Mouse (Mus musculus) midbrain, embryonic 11.5 days (tissue): ENCODE data around the gene Piwil4. TPM values are rescaled to one million over a fixed set of nuclear protein-coding genes. Genes with fewer than 3 reads are reported as not detected.

Experiments
- ATAC-seq: fragments of 200-750 bp; cut with Nextera tagmentation; 2 replicates; pipeline ENCODE4 v1.8.0; 2017; ENCODE audit warnings: moderate TSS enrichment, moderate library complexity; ENCODE audit not compliant: low FRiP score
- DNase-seq: peaks from one replicate; pipeline ENCODE4 v3.0.0; 2015; ENCODE audit warnings: low spot score; ENCODE audit errors: missing footprints
- H3K27ac ChIP-seq: fragments of 300-500 bp; sonication (generic); 2 replicates; pipeline ENCODE4 v1.5.1; 2014; ENCODE audit warnings: low read depth, low read length
- H3K27me3 ChIP-seq: fragments of 300-500 bp; sonication (generic); 2 replicates; pipeline ENCODE4 v1.6.1; 2014; ENCODE audit warnings: mild to moderate bottlenecking, low read length, moderate library complexity, mixed read lengths; ENCODE audit not compliant: control insufficient read depth, insufficient read depth
- H3K36me3 ChIP-seq: fragments of 300-500 bp; sonication (generic); 2 replicates; pipeline ENCODE4 v1.6.1; 2014; ENCODE audit warnings: mild to moderate bottlenecking, low read length, moderate library complexity, mixed read lengths; ENCODE audit not compliant: control insufficient read depth, insufficient read depth
- H3K4me1 ChIP-seq: fragments of 300-500 bp; sonication (generic); 2 replicates; pipeline ENCODE4 v1.6.1; 2014; ENCODE audit warnings: low read length; ENCODE audit not compliant: control insufficient read depth, insufficient read depth
- H3K4me2 ChIP-seq: fragments of 300-500 bp; sonication (generic); 2 replicates; pipeline ENCODE4 v1.6.1; 2014; ENCODE audit warnings: mild to moderate bottlenecking, moderate library complexity
- H3K4me3 ChIP-seq: fragments of 300-500 bp; sonication (generic); 2 replicates; pipeline ENCODE4 v1.5.1; 2014; ENCODE audit warnings: low read depth, low read length
- H3K9ac ChIP-seq: fragments of 300-500 bp; sonication (generic); 2 replicates; pipeline ENCODE4 v1.6.1; 2014; ENCODE audit warnings: low read length
- H3K9me3 ChIP-seq: fragments of 300-500 bp; sonication (generic); 2 replicates; pipeline ENCODE4 v1.6.1; 2016; ENCODE audit warnings: low read length; ENCODE audit not compliant: control insufficient read depth
- WGBS: fragments of 180-500 bp; shearing (Covaris S2); extraction: QIAGEN DNeasy Blood & Tissue Kit; methylation state at CpG from one replicate; pipeline ENCODE4 v1.1.7; 2014; 5-methylcytosine and 5-hydroxymethylcytosine counted together
- polyA plus RNA-seq: library from polyadenylated mRNA; unstranded; fragments of >200 nt; fragmentation: Nextera tagmentation; extraction: Ambion mirVana; gene quantifications from 2 replicates; pipeline ENCODE4 v1.2.1, GENCODE M21; 2014

Piwil4 gene
- polyA plus RNA-seq, 1 experiment from 2014 or later, result 0.08 TPM

DNA sequence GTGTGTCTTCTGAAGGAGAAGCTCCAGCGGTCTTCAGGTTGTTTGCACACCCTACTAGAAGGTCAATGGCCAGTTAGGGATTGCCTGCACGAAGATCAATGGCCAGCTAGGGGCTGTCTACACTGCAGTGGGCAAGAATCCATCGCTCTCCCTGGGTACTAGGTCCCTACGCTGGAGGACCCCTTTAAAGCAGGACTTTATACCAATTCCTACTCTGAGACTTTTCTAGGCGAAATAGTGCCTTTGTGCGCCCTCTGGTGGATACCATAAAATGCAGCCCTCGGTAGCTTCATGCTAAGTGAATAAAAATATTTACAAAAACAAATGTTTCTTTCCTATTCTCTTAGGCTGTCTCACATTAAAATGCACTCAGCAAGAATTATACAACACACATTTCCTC lies 24.2 kb upstream of the Piwil4 start:
- H3K27me3 ChIP-seq, result no peaks in the 10 kb centered on the region
- WGBS, result 23% methylated on average over 7 of the region's 7 CpGs
- peak; percentile 59; the same call in 1 of the 2 replicates for ATAC-seq

DNA sequence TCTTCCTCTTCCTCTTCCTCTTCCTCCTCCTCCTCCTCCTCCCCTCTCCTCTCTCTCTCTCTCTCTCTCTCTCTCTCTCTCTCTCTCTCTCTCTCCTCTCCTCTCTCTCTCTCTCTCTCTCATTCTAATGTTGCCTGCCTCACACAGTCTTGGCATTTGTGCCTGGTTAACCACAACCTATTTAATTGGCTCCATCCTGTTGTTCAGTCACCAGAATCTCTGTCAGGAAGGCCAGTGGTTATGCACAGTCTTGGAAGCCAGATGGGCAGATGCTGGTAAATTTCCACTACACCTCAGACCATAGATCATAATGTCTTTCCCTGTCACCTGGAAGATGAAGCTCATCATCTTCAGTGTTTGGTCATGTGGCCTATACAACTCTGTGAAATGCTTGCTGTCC lies 18.7 kb upstream of the Piwil4 start:
- Histone ChIP-seq H3K27ac (no peak overlapping the region), H3K9ac (no peak overlapping the region), H3K9me3 (no peaks in the 10 kb centered on the region), H3K4me1 (no peaks in the 10 kb centered on the region), H3K36me3 (no peaks in the 10 kb centered on the region), H3K4me2 (no peak overlapping the region), H3K4me3 (no peak overlapping the region), H3K27me3 (no peaks in the 10 kb centered on the region)
- DNase-seq (no peak), ATAC-seq (no peak)

More for the DNA sequence above, 24.2 kb upstream of the Piwil4 start:
- H3K4me2 ChIP-seq, result no peak overlapping the region
- H3K4me3 ChIP-seq, result no peak overlapping the region
- H3K9ac ChIP-seq, result no peak overlapping the region
- no peaks in the 10 kb centered on the region for H3K9me3 ChIP-seq
- H3K4me1 ChIP-seq, result no peaks in the 10 kb centered on the region
- no peak overlapping the region for H3K27ac ChIP-seq
- no peaks in the 10 kb centered on the region for H3K36me3 ChIP-seq
- peak; percentile 97 for DNase-seq

DNA sequence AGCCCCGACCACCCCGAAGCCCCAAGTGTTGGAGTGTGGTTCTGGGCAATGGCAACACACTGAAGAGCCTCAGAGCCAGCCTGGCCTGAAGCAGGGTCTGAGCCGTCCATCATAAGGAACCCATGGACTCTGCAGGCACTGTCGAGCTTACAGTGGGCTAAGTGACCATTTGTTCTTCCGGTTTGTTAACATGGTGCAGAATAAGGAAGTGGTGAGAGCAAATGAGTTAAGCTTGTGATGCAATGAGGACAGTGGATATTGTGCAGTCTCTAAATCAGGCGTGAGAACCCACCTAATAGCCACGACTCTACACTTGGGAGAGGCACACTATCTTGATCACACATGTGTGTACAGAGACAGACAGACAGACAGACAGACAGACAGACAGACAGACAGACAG lies 18.1 kb upstream of the Piwil4 start:
- no peaks in the 10 kb centered on the region for H3K27me3 ChIP-seq
- H3K9ac ChIP-seq, result no peak overlapping the region
- no peak overlapping the region for H3K4me3 ChIP-seq
- ATAC-seq (no peak), DNase-seq (no peak)
- no peak overlapping the region for H3K4me2 ChIP-seq
- no peaks in the 10 kb centered on the region for H3K9me3 ChIP-seq
- no peaks in the 10 kb centered on the region for H3K36me3 ChIP-seq
- H3K4me1 ChIP-seq, result no peaks in the 10 kb centered on the region
- H3K27ac ChIP-seq, result no peak overlapping the region
- 80% methylated on average over 7 of the region's 7 CpGs for WGBS

DNA sequence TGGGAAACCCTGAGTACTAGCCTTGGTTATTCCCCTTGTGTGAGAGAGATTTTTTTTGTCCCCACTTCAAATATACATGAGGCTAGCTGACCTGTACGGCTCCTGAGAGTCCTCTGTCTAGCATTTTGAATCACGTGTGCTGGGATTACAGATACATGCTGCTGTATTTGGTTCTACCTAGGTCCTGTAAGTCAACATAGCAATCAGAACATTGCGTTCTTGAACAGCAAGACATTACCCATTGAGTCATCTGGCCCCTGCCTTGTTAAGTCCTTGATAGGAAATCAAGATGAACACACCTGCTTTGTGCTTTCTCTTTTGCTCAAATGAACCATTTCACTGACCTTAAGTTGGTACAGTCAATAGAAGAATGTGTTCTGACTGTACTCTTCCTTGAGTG lies 13.9 kb upstream of the Piwil4 start:
- no peak overlapping the region for H3K4me3 ChIP-seq
- H3K27ac ChIP-seq, result no peak overlapping the region
- ATAC-seq (no peak), DNase-seq (no peak)
- H3K4me2 ChIP-seq, result no peak overlapping the region
- no peaks in the 10 kb centered on the region for H3K36me3 ChIP-seq
- H3K9ac ChIP-seq, result no peak overlapping the region
- H3K4me1 ChIP-seq, result peaks cover 8% of the 10 kb centered on the region; the same call in 1 of the 2 replicates
- no peaks in the 10 kb centered on the region for H3K9me3 ChIP-seq
- H3K27me3 ChIP-seq, result peaks cover 15% of the 10 kb centered on the region
- WGBS, result 85% methylated on average over 3 of the region's 3 CpGs

DNA sequence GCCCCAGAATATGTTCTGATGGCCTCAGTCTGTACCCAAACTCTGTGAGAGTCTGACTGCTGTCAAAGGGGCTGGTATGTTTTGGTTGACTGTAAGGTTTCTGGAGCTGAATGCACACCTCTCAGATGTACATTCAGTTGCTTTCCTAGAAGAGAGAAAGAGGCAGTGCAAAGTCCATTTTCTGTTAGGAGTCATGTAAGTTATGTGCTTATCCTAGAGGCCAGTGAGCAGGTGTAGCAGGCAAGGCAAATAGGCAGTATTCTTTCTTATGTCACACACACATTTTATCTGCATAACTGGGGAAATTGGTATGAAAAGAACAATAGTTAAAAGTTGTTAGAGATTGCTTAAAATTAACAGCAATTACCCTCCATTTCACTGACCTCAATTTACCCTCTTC lies 13.4 kb upstream of the Piwil4 start:
- Histone ChIP-seq H3K9ac (no peak overlapping the region), H3K27me3 (peaks cover 15% of the 10 kb centered on the region), H3K36me3 (no peaks in the 10 kb centered on the region), H3K4me2 (no peak overlapping the region), H3K4me1 (peaks cover 8% of the 10 kb centered on the region; the same call in 1 of the 2 replicates), H3K27ac (no peak overlapping the region), H3K4me3 (no peak overlapping the region), H3K9me3 (no peaks in the 10 kb centered on the region)
- ATAC-seq (no peak), DNase-seq (no peak)

DNA sequence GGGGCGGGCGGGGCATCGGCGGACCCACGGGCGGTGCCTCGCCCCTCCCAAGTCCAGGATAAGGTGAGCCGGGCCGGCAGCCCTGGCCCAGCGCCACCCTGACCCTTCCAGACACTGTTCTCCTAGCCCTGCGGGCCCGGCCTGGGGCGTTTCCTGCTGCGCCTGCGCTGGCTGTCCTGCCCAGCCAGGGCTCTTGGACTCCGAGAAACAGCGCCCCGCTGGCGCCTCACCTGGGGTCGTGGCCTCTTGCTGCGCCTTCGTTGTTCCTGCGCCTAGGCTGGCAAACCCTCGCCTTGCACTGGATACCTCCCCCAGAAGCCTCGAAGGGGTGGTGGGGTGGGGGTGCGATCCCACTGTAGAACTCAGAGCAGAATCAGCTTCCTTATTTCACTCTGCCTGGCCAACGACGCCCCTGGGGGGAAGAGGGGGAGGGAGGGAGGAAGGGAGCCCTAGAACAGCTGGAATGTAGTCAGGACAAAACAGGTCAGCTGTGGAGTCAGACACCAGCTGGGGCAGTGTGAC lies 11.5 kb upstream of the Piwil4 start, which contains the start of gene Fut4:
Gene Fut4 (minus strand): TSS at position 393 of the 522 bp plus-strand sequence.
- H3K27me3 ChIP-seq, result peaks cover 15% of the 10 kb centered on the region
- peak within 1 kb of the TSS; percentile 50 for H3K4me3 ChIP-seq
- peak; percentile 87 for ATAC-seq
- peaks cover 8% of the 10 kb centered on the region; the same call in 1 of the 2 replicates for H3K4me1 ChIP-seq
- no peak within 1 kb of the TSS for H3K27ac ChIP-seq
- DNase-seq, result no peak
- peak within 1 kb of the TSS; percentile 67 for H3K9ac ChIP-seq
- H3K4me2 ChIP-seq, result peak within 1 kb of the TSS; percentile 87
- H3K36me3 ChIP-seq, result no peaks in the 10 kb centered on the region
- no peaks in the 10 kb centered on the region for H3K9me3 ChIP-seq
- under 1% methylated on average over 28 of the region's 28 CpGs for WGBS

GRCm38 (mm10) chr9:14751503-14752000 lies 11.0 kb upstream of the Piwil4 start:
- H3K27ac ChIP-seq, result no peak overlapping the region
- DNase-seq (peak; percentile 94), ATAC-seq (peak; percentile 84)
- peaks cover 15% of the 10 kb centered on the region for H3K27me3 ChIP-seq
- peak overlapping the region; percentile 50 for H3K4me3 ChIP-seq
- WGBS, result under 1% methylated on average over 49 of the region's 50 CpGs
- H3K4me2 ChIP-seq, result peak overlapping the region; percentile 87
- H3K9ac ChIP-seq, result peak overlapping the region; percentile 67
- peaks cover 8% of the 10 kb centered on the region; the same call in 1 of the 2 replicates for H3K4me1 ChIP-seq
- no peaks in the 10 kb centered on the region for H3K9me3 ChIP-seq
- no peaks in the 10 kb centered on the region for H3K36me3 ChIP-seq

DNA sequence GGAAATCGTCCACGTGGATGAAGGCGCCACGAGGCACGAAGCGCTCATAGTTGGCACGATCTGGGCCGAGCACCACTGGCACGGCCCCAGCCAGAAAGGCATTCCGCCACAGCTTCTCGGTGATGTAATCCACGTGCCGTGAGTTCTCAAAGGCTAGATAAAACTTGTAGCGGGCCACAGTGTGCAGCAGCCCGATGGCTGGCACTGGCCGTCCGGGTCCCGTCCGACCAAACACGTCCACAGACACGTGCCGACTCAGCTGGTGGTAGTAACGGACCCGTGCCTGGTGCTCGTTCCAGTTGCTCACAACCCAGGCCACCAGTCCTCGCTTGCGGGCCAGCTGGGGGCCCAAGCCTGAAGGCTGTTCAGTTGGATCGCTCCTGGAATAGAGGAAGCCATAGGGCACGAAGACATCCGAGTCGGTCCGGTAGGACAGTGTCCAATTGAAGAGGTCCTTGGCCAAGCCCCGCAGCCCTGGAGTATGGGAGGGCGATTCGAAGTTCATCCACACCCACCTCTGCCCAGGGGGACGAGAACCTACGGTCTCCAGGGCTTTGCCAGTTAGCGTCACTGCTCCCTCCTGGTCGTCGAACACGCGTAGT lies 10.5 kb upstream of the Piwil4 start:
- 55% methylated on average over 42 of the region's 42 CpGs for WGBS
- Histone ChIP-seq H3K4me1 (peaks cover 8% of the 10 kb centered on the region; the same call in 1 of the 2 replicates), H3K27me3 (peaks cover 15% of the 10 kb centered on the region), H3K27ac (no peak overlapping the region), H3K4me3 (peak overlapping the region; percentile 50), H3K36me3 (no peaks in the 10 kb centered on the region), H3K4me2 (peak overlapping the region; percentile 87), H3K9me3 (no peaks in the 10 kb centered on the region), H3K9ac (peak overlapping the region; percentile 67; the same call in 1 of the 2 replicates)
- peak; percentile 20 for ATAC-seq
- DNase-seq, result no peak

DNA sequence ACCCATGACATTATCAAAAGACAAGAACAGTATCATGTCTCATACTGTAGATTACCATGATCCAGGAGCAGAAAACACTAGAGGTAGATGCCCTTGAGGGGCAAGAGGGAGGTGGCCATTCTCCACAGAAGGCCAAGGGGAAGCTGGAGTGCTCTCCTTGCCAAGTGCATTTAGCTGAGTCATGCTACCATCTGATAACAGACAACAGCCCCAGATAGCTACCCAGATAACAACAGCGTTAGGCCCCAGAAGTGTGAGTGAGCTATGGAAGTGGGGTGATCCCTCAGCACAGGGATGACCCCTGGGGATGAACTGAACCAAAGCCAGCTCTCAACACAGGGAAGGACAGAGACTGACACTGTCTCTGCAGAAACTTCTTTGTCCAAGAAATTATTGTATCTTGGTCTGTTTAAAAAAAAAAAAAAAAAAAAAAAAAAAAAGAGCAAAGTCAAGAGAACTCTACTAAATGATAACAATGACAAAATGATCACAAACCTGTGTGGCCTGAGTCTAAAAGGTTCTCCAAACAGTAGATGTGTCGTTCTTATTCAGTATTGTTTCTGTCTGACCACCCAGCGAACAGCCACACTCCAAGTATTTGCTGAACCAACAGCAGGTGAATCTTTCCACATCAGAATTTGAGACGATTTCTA lies 909 bp downstream of the Piwil4 start:
- Histone ChIP-seq H3K27me3 (no peaks in the 10 kb centered on the region), H3K4me3 (no peak overlapping the region), H3K4me1 (no peaks in the 10 kb centered on the region), H3K27ac (no peak overlapping the region), H3K4me2 (no peak overlapping the region), H3K36me3 (no peaks in the 10 kb centered on the region), H3K9ac (no peak overlapping the region), H3K9me3 (no peaks in the 10 kb centered on the region)
- ATAC-seq, result no peak
- 81% methylated on average over 4 of the region's 4 CpGs for WGBS
- no peak for DNase-seq
